Mouse (Mus musculus) intestine, postnatal 0 days (tissue): ENCODE measurements around the gene Rbm47. TPM values are rescaled to one million over a fixed set of nuclear protein-coding genes. Genes with fewer than 3 reads are reported as not detected.

Experiments
- ATAC-seq: fragments of 200-750 bp; cut with Nextera tagmentation; 2 replicates; pipeline ENCODE4 v1.8.0; 2017; ENCODE audit warnings: mild to moderate bottlenecking, moderate TSS enrichment, moderate library complexity
- H3K27ac ChIP-seq: fragments of 300-500 bp; sonication (generic); 2 replicates; pipeline ENCODE4 v1.5.1; 2014; ENCODE audit warnings: mild to moderate bottlenecking, low read depth, low read length, moderate library complexity
- H3K27me3 ChIP-seq: fragments of 300-500 bp; sonication (generic); replicated peaks from 2 replicates; pipeline ENCODE4 v1.6.1; 2014; ENCODE audit warnings: low read length, mixed read lengths; ENCODE audit not compliant: control insufficient read depth, insufficient read depth
- H3K36me3 ChIP-seq: fragments of 300-500 bp; sonication (generic); 2 replicates; pipeline ENCODE4 v1.6.1; 2014; ENCODE audit warnings: mild to moderate bottlenecking, moderate library complexity; ENCODE audit not compliant: control insufficient read depth, insufficient read depth
- H3K4me1 ChIP-seq: fragments of 300-500 bp; sonication (generic); replicated peaks from 2 replicates; pipeline ENCODE4 v1.6.1; 2014; ENCODE audit warnings: antibody characterized with exemption, low read length, mixed read lengths; ENCODE audit not compliant: control insufficient read depth, insufficient read depth
- H3K4me2 ChIP-seq: fragments of 300-500 bp; sonication (generic); replicated peaks from 2 replicates; pipeline ENCODE4 v1.6.1; 2014; ENCODE audit warnings: low read depth, mild to moderate bottlenecking, moderate library complexity
- H3K4me3 ChIP-seq: fragments of 300-500 bp; sonication (generic); 2 replicates; pipeline ENCODE4 v1.5.1; 2014; ENCODE audit warnings: low read depth, low read length
- H3K9ac ChIP-seq: fragments of 300-500 bp; sonication (generic); 2 replicates; pipeline ENCODE4 v1.6.1; 2014; ENCODE audit warnings: mild to moderate bottlenecking, low read depth, low read length
- H3K9me3 ChIP-seq: fragments of 300-500 bp; sonication (generic); 2 replicates; pipeline ENCODE4 v1.6.1; 2016; ENCODE audit warnings: mixed run types; ENCODE audit not compliant: control insufficient read depth
- CTCF ChIP-seq: sonication (generic); IDR thresholded peaks from 2 replicates; pipeline ENCODE4 v1.5.1; 2016; ENCODE audit warnings: low read depth, mild to moderate bottlenecking, control low read depth, antibody characterized with exemption, moderate library complexity
- WGBS: fragments of 180-500 bp; shearing (Covaris S2); extraction: QIAGEN DNeasy Blood & Tissue Kit; methylation state at CpG from one replicate; pipeline ENCODE4 v1.1.7; 2014; 5-methylcytosine and 5-hydroxymethylcytosine counted together
- polyA plus RNA-seq: library from polyadenylated mRNA; unstranded; fragments of >200 nt; fragmentation: Nextera tagmentation; extraction: Ambion mirVana; gene quantifications from 2 replicates; pipeline ENCODE4 v1.2.1, GENCODE M21; 2015

The Rbm47 gene
- polyA plus RNA-seq, 1 experiment from 2014 or later = 146 TPM

GRCm38 (mm10) chr5:66084541-66084940 is 88.4 kb downstream of the Rbm47 start:
- 85% methylated on average over 3 of the region's 3 CpGs for WGBS

GRCm38 (mm10) chr5:66083350-66083749 is 89.6 kb downstream of the Rbm47 start:
- Histone ChIP-seq H3K9ac (no peak overlapping the region), H3K27me3 (no peaks in the 10 kb centered on the region), H3K9me3 (no peaks in the 10 kb centered on the region), H3K36me3 (no peaks in the 10 kb centered on the region), H3K4me2 (no peak overlapping the region; the same call in 1 of the 2 replicates), H3K4me1 (no peaks in the 10 kb centered on the region), H3K4me3 (no peak overlapping the region), H3K27ac (no peak overlapping the region)
- TF ChIP-seq CTCF = peak; percentile 89
- no peak for ATAC-seq
- WGBS = 44% methylated on average over 7 of the region's 7 CpGs

More at GRCm38 (mm10) chr5:66084541-66084940, 88.4 kb downstream of the Rbm47 start:
- no peak overlapping the region for H3K4me2 ChIP-seq
- no peaks in the 10 kb centered on the region for H3K27me3 ChIP-seq
- no peak overlapping the region for H3K4me3 ChIP-seq
- TF ChIP-seq CTCF = no peak
- no peak overlapping the region for H3K9ac ChIP-seq
- ATAC-seq = no peak
- no peaks in the 10 kb centered on the region for H3K36me3 ChIP-seq
- no peak overlapping the region for H3K27ac ChIP-seq
- no peaks in the 10 kb centered on the region for H3K9me3 ChIP-seq
- no peaks in the 10 kb centered on the region for H3K4me1 ChIP-seq

- Histone ChIP-seq H3K27ac (peak overlapping the region; percentile 86), H3K4me2 (peak overlapping the region; percentile 58), H3K9ac (no peak overlapping the region), H3K36me3 (no peaks in the 10 kb centered on the region), H3K4me1 (no peaks in the 10 kb centered on the region; the same call in 1 of the 2 replicates), H3K27me3 (no peaks in the 10 kb centered on the region), H3K4me3 (no peak overlapping the region), H3K9me3 (no peaks in the 10 kb centered on the region)
- TF ChIP-seq CTCF = no peak
- WGBS = 30% methylated on average over 11 of the region's 11 CpGs
- peak; percentile 60 for ATAC-seq
Observed at GRCm38 (mm10) chr5:66082229-66082572, 90.7 kb downstream of the Rbm47 start.

- Histone ChIP-seq H3K4me2 (peak overlapping the region; percentile 58), H3K9me3 (no peaks in the 10 kb centered on the region), H3K4me3 (0 out of 2 replicates have a peak overlapping the region, but pooled peaks have one; percentile 35), H3K36me3 (no peaks in the 10 kb centered on the region), H3K9ac (peak overlapping the region; percentile 18; the same call in 1 of the 2 replicates), H3K27me3 (no peaks in the 10 kb centered on the region), H3K27ac (peak overlapping the region; percentile 86), H3K4me1 (no peaks in the 10 kb centered on the region; the same call in 1 of the 2 replicates)
- WGBS = 34% methylated on average over 19 of the region's 19 CpGs
- no peak for TF ChIP-seq CTCF
- ATAC-seq = no peak
Observed at GRCm38 (mm10) chr5:66081443-66082228, 91.3 kb downstream of the Rbm47 start.

- Histone ChIP-seq H3K9me3 (no peaks in the 10 kb centered on the region), H3K27ac (peak overlapping the region; percentile 86), H3K9ac (peak overlapping the region; percentile 55), H3K4me1 (no peaks in the 10 kb centered on the region; the same call in 1 of the 2 replicates), H3K27me3 (no peaks in the 10 kb centered on the region), H3K36me3 (no peaks in the 10 kb centered on the region), H3K4me2 (peak overlapping the region; percentile 58), H3K4me3 (peak overlapping the region; percentile 35)
- TF ChIP-seq CTCF = no peak
- ATAC-seq = peak; percentile 65
- 39% methylated on average over 17 of the region's 17 CpGs for WGBS
Observed at GRCm38 (mm10) chr5:66080529-66081220, 92.2 kb downstream of the Rbm47 start.
